Mouse (Mus musculus) megakaryocyte progenitor cell, adult 5-6 weeks (primary cell): ENCODE measurements around the gene Filip1l. TPM values are rescaled to one million over a fixed set of nuclear protein-coding genes. Genes with fewer than 3 reads are reported as not detected.

Experiments used
- total RNA-seq, 2 experiments: library from RNA; stranded (forward) in 1 of 2; stranded (reverse) in 1 of 2; fragments of 157-497, 149-512 nt in 1 of 2; fragments of 200-1000 nt in 1 of 2; gene quantifications; 2 replicates each; pipeline versions ENCODE4 v1.2.3 to v1.2.4; 2015 to 2017

Filip1l gene
- total RNA-seq, 2 experiments from 2014 or later, result 2.8 to 5.2 TPM

Other genes starting within 250 kb of the Filip1l start
- 92.0 and 95.9 TPM in 2 replicates for gene Tomm70a, start 231.4 kb upstream of the Filip1l start, total RNA-seq (2015)
- gene Tomm70a, start 231.4 kb upstream of the Filip1l start, total RNA-seq (2017), result 68.3 and 73.8 TPM in 2 replicates
- 35.2 and 40.7 TPM in 2 replicates for gene Nit2, start 185.8 kb upstream of the Filip1l start, total RNA-seq (2015)
- gene Nit2, start 185.8 kb upstream of the Filip1l start, total RNA-seq (2017), result 30.9 and 38.1 TPM in 2 replicates
- gene Tbc1d23, start 121.6 kb upstream of the Filip1l start, total RNA-seq (2015), result 36.9 and 40.2 TPM in 2 replicates
- gene Tbc1d23, start 121.6 kb upstream of the Filip1l start, total RNA-seq (2017), result 46.5 and 53.8 TPM in 2 replicates
- 0.20 TPM in 1 of 2 replicates, not detected in the other for gene Tmem30c, start 60.2 kb upstream of the Filip1l start, total RNA-seq (2015)
- not detected in 2 replicates for gene Tmem30c, start 60.2 kb upstream of the Filip1l start, total RNA-seq (2017)